Mouse (Mus musculus) heart, adult 2 months (tissue): ENCODE measurements around the gene Pkmyt1.

Source experiments
- CTCF ChIP-seq: fragments of 200-600 bp; IDR thresholded peaks from 2 replicates; pipeline ENCODE4 v1.8.1; 2022; ENCODE audit warnings: antibody characterized with exemption, mild to moderate bottlenecking, moderate library complexity
- EP300 ChIP-seq: fragments of 200-500 bp; IDR thresholded peaks from 2 replicates; pipeline ENCODE4 v1.6.1; 2011; ENCODE audit warnings: low read depth, low read length, control low read depth; ENCODE audit not compliant: insufficient read depth
- POLR2A ChIP-seq: fragments of 200-500 bp; IDR thresholded peaks from 2 replicates; pipeline ENCODE4 v1.6.1; 2011; ENCODE audit warnings: mild to moderate bottlenecking, low read depth, low read length, control low read depth; ENCODE audit not compliant: insufficient read depth

DNA sequence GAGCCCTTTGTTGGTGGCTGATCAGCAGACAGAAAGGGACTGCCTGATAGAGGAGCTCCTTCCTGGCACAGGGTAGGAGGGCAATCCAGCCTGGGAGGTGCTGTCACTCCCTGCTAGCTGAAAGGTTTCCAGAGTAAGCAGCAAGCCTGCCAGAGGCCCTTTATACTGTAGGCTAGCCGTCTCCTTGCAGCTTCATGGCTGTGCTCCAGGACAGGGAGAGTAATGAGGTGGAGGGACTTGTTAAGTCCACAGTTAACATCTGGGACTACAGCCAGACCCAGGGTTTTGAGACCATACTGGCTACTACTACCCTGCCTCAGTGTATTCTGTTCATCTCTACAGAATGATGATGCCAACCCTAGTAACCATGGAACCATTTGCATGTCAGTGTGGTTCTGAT is 8.2 kb downstream of the Pkmyt1 start:
- TF ChIP-seq CTCF (no peak), EP300 (no peak), POLR2A (no peak)
